Comparison of ENCODE assay signal across 11 mouse cellular contexts in genomic region chr17:31912881-31913662, GRCm38 (mm10). TPM values are rescaled to one million over a fixed set of nuclear protein-coding genes. Genes with fewer than 3 reads are reported as not detected.
DNase-seq lines count a peak whose midpoint lies in the region; ATAC-seq and TF ChIP-seq lines count a peak whose summit lies in the region.
"Had no signal": no experiment of that assay in that cellular context is flagged by ENCODE, and none has a peak within 500 bp of the region (broad histone marks: within the 10 kb centered on the region; RNA-seq: fewer than 3 reads in every experiment).

No protein-coding gene starts in this region.

- no peak for TF ChIP-seq CTCF in midbrain, postnatal 0 days (IDR thresholded peaks at IDR 0.05)

- H3K4me3 ChIP-seq in forebrain, embryonic 13.5 days = no peak overlapping the region
- no peak overlapping the region for H3K4me3 ChIP-seq in forebrain, embryonic 12.5 days (replicated peaks)
- H3K4me3 ChIP-seq in hindbrain, embryonic 12.5 days = no peak overlapping the region
- no peak overlapping the region for H3K4me3 ChIP-seq in midbrain, postnatal 0 days (ENCODE audit: low read depth, low read length)

- H3K36me3 ChIP-seq in forebrain, embryonic 13.5 days (ENCODE audit: poor library complexity, severe bottlenecking) = no peaks in the 10 kb centered on the region
- H3K36me3 ChIP-seq in forebrain, embryonic 12.5 days (replicated peaks) = no peaks in the 10 kb centered on the region
- no peaks in the 10 kb centered on the region for H3K36me3 ChIP-seq in hindbrain, embryonic 12.5 days
- no peaks in the 10 kb centered on the region for H3K36me3 ChIP-seq in midbrain, postnatal 0 days (ENCODE audit: insufficient read depth, low read length)

- intact Hi-C loops in left cerebral cortex, postnatal 4 days (cut with DNase I) = no loop called here

- no peak overlapping the region for H3K4me2 ChIP-seq in forebrain, embryonic 13.5 days
- no peak overlapping the region for H3K4me2 ChIP-seq in forebrain, embryonic 12.5 days
- no peak overlapping the region for H3K4me2 ChIP-seq in hindbrain, embryonic 12.5 days (replicated peaks)
- no peak overlapping the region for H3K4me2 ChIP-seq in midbrain, postnatal 0 days (ENCODE audit: low read depth, low read length, poor library complexity, severe bottlenecking)

- no peaks in the 10 kb centered on the region for H3K27me3 ChIP-seq in forebrain, embryonic 13.5 days
- no peaks in the 10 kb centered on the region for H3K27me3 ChIP-seq in forebrain, embryonic 12.5 days
- H3K27me3 ChIP-seq in hindbrain, embryonic 12.5 days = no peaks in the 10 kb centered on the region
- no peaks in the 10 kb centered on the region for H3K27me3 ChIP-seq in midbrain, postnatal 0 days (ENCODE audit: insufficient read depth, low read length)

- H3K9me3 ChIP-seq in forebrain, embryonic 13.5 days (replicated peaks) = no peaks in the 10 kb centered on the region
- no peaks in the 10 kb centered on the region for H3K9me3 ChIP-seq in forebrain, embryonic 12.5 days
- H3K9me3 ChIP-seq in hindbrain, embryonic 12.5 days (replicated peaks) = no peaks in the 10 kb centered on the region
- H3K9me3 ChIP-seq in midbrain, postnatal 0 days (ENCODE audit: low read length) = no peaks in the 10 kb centered on the region

- ATAC-seq in forebrain, embryonic 13.5 days = peak; percentile 24; the same call in 1 of the 2 replicates
- no peak for ATAC-seq in forebrain, embryonic 12.5 days (ENCODE audit: low FRiP score)
- no peak for ATAC-seq in hindbrain, embryonic 12.5 days (ENCODE audit: low FRiP score)
- ATAC-seq in midbrain, postnatal 0 days (ENCODE audit: low FRiP score) = no peak
- no peak for ATAC-seq in inflammation-experienced regulatory T-cells, adult 6 months
- ATAC-seq: CD4-positive, CD25-positive, alpha-beta regulatory T cell, adult 4 months had no signal

- H3K27ac ChIP-seq in forebrain, embryonic 13.5 days = peak overlapping the region; percentile 14; the same call in 1 of the 2 replicates
- no peak overlapping the region for H3K27ac ChIP-seq in forebrain, embryonic 12.5 days
- H3K27ac ChIP-seq in hindbrain, embryonic 12.5 days = peak overlapping the region; percentile 49; the same call in 1 of the 2 replicates
- 0 out of 2 replicates have a peak overlapping the region, but pooled peaks have one; percentile 1 for H3K27ac ChIP-seq in midbrain, postnatal 0 days (ENCODE audit: low read depth, low read length)

- H3K4me1 ChIP-seq in forebrain, embryonic 13.5 days = peaks cover 8% of the 10 kb centered on the region; the same call in 1 of the 2 replicates
- H3K4me1 ChIP-seq in forebrain, embryonic 12.5 days = peaks cover 12% of the 10 kb centered on the region
- H3K4me1 ChIP-seq in hindbrain, embryonic 12.5 days = peaks cover 16% of the 10 kb centered on the region
- H3K4me1 ChIP-seq in midbrain, postnatal 0 days (ENCODE audit: insufficient read depth, low read length) = no peaks in the 10 kb centered on the region

- DNase-seq in left cerebral cortex, postnatal 4 days = peak; percentile 43
- no peak for DNase-seq in left cerebral cortex, adult 9 months (ENCODE audit: low spot score in 2 of 2)
- peak; percentile 48 for DNase-seq in midbrain, postnatal 0 days (ENCODE audit: low spot score)
- no peak for DNase-seq in urinary bladder, adult 18-20 months (ENCODE audit: low spot score in 2 of 2)
- DNase-seq: adrenal gland, postnatal 25 days; kidney, adult 9 months had no signal

- H3K9ac ChIP-seq in forebrain, embryonic 13.5 days = no peak overlapping the region
- H3K9ac ChIP-seq in forebrain, embryonic 12.5 days = no peak overlapping the region
- H3K9ac ChIP-seq in hindbrain, embryonic 12.5 days = 0 out of 2 replicates have a peak overlapping the region, but pooled peaks have one; percentile 19
- no peak overlapping the region for H3K9ac ChIP-seq in midbrain, postnatal 0 days (replicated peaks; ENCODE audit: low read length, poor library complexity, severe bottlenecking)

- 63% methylated on average over 18 of the region's 18 CpGs for WGBS in forebrain, embryonic 13.5 days
- WGBS in forebrain, embryonic 12.5 days = 65% methylated on average over 18 of the region's 18 CpGs
- 56% methylated on average over 18 of the region's 18 CpGs for WGBS in hindbrain, embryonic 12.5 days
- 49% methylated on average over 18 of the region's 18 CpGs for WGBS in midbrain, postnatal 0 days

RNA-seq across cellular contexts. Expression of gene Sik1, which starts 57.5 kb away (rescaled TPM):
- polyA plus RNA-seq in forebrain, embryonic 13.5 days (2015; fragmentation: Nextera tagmentation; extraction: Ambion mirVana) = 13.5 and 13.8 TPM in 2 replicates
- 15.2 and 16.7 TPM in 2 replicates for polyA plus RNA-seq in forebrain, embryonic 12.5 days (2016; fragmentation: Nextera tagmentation; extraction: Ambion mirVana)
- total RNA-seq in left cerebral cortex, postnatal 4 days (2021) = 10 to 100 TPM; 34.7 to 39.7 TPM
- polyA plus RNA-seq in hindbrain, embryonic 12.5 days (2016; fragmentation: Nextera tagmentation; extraction: Ambion mirVana) = 16.5 and 18.9 TPM in 2 replicates
- 48.5 and 54.2 TPM in 2 replicates for total RNA-seq in midbrain, postnatal 0 days (2014; rRNA removed)
- polyA plus RNA-seq in midbrain, postnatal 0 days (2015; fragmentation: Nextera tagmentation; extraction: Ambion mirVana) = 17.6 and 22.3 TPM in 2 replicates
- polyA plus RNA-seq in inflammation-experienced regulatory T-cells, adult 6 months (2017; shearing (Covaris generic)) = 1 to 10 TPM; 2.5 to 3.8 (median 2.7) TPM

Comparison
In these comparisons a context has a peak if more than half of its experiments do, and no peak if none do; other contexts are left out.
1. DNase-seq: peak in left cerebral cortex, postnatal 4 days (single experiment) and midbrain, postnatal 0 days (single experiment); none in left cerebral cortex, adult 9 months (0 of 2) and urinary bladder, adult 18-20 months (0 of 2).